Mouse (Mus musculus): ENCODE results near the gene Kcnh4. TPM values are rescaled to one million over a fixed set of nuclear protein-coding genes. Genes with fewer than 3 reads are reported as not detected.

Gene Kcnh4
- 0.82 and 1.5 TPM in 2 replicates for polyA plus RNA-seq (2012; rRNA removed)

DNA sequence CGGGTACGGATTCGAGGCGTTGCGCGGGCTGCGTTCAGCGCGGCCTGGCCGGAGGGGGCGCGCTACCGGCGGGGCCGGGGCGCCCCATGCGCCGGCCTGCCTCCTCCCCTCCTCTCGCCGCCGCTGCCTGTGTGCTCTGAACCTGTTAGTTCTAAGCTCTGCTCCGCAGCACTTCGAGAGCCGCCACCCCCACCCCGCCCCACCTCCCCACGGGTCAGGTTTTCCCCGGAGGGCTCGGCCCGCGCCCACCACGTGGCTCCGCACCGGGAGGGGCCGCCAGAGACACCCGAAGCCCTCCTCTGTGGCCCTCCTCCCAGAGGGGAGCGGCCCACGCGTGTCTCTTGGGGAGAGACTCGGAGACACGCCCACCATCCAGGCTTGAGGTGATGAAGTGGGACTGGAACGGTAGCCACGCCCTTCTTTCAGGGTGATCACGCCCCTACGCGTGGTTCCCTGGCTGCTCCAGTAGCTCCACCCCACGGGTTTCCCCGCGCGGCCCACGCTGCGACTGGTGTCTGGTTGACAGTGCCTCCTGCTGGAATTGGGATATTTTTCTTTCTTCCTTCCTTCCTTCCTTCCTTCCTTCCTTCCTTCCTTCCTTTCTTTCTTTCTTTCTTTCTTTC is at the start of gene Kcnh4:
TSS of gene Kcnh4 (minus strand) at position 332 of the 623 bp plus-strand sequence.
- no peak for TF ChIP-seq POLR2A (IDR thresholded peaks at IDR 0.05; ENCODE audit: low read depth, low read length)
- 0 out of 2 replicates have a peak, but pooled peaks have one; percentile 5 for TF ChIP-seq CTCF (IDR thresholded peaks at IDR 0.05; ENCODE audit: extremely low read depth, insufficient read depth, insufficient read length, insufficient replicate concordance)
- Histone ChIP-seq H3K4me1 (ENCODE audit: control insufficient read depth, insufficient read depth, insufficient read length) (peaks cover 17% of the 10 kb centered on the region), H3K36me3 (ENCODE audit: control insufficient read depth, insufficient read depth, low read length) (no peaks in the 10 kb centered on the region), H3K27me3 (ENCODE audit: control insufficient read depth, insufficient read depth, low read length) (no peaks in the 10 kb centered on the region; the same call in 1 of the 2 replicates), H3K4me3 (ENCODE audit: extremely low read depth, insufficient read depth, insufficient read length) (peak within 1 kb of the TSS; percentile 52), H3K27ac (ENCODE audit: insufficient read depth, low read length) (no peak within 1 kb of the TSS)
- DNase-seq (ENCODE audit: low read depth in 1 of 2, low spot score in 2 of 2): peak; percentile 73 to 76
- under 1% methylated on average over 50 of the region's 51 CpGs for WGBS

DNA sequence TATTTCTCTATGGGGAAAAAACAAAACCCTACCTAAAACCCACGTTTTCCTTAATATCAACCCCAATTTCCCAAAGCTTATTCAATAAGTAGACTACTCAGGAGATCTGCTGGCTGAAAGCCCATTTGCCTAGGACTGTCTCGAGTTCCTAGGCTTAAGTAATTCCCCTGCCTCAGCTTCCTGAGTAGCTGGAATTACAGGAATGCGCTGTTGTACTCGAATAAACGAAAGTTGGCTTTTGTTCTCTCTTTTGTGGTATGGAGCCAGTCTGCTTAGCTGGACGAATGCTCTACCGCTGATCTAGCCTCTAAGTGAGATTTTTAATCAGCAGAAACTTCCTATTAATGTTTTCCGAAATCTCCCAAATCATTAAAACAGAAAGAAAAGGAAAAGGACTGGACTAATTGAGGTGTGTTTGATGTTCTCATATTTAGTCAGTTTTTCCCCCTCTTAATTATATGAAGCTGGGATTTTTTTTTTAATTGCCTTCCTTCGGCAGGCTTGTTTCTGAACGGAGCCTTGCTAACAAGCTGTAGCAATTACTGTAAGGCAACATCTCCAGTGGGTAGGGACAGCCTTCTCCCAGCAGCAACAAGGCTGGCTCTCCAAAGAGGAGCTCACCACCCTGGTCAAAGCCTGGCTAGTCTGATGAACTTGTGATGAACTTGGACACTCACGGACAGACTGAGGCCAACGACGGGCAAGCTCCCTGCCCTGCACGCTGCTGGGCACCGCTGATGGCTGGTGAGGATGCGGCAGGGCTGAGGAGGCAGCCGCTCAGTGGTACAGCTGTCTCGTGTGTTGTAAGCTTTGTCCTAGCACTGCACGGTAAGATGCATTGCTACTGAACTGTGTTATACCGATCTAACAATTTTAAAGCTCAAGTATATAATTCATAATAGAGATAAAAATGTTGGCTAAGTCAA is 46.9 kb upstream of the Kcnh4 start:
- Histone ChIP-seq H3K27ac (ENCODE audit: insufficient read depth, low read length) (no peak overlapping the region), H3K4me1 (ENCODE audit: control insufficient read depth, insufficient read depth, insufficient read length) (no peaks in the 10 kb centered on the region), H3K36me3 (ENCODE audit: control insufficient read depth, insufficient read depth, low read length) (peaks cover 28% of the 10 kb centered on the region), H3K4me3 (ENCODE audit: extremely low read depth, insufficient read depth, insufficient read length) (no peak overlapping the region), H3K27me3 (ENCODE audit: control insufficient read depth, insufficient read depth, low read length) (no peaks in the 10 kb centered on the region)
- TF ChIP-seq POLR2A (IDR thresholded peaks at IDR 0.05; ENCODE audit: low read depth, low read length) (no peak), CTCF (IDR thresholded peaks at IDR 0.05; ENCODE audit: extremely low read depth, insufficient read depth, insufficient read length, insufficient replicate concordance) (no peak)
- 91% methylated on average over 20 of the region's 20 CpGs for WGBS
- no peak for DNase-seq (ENCODE audit: low read depth in 1 of 2, low spot score in 2 of 2)

DNA sequence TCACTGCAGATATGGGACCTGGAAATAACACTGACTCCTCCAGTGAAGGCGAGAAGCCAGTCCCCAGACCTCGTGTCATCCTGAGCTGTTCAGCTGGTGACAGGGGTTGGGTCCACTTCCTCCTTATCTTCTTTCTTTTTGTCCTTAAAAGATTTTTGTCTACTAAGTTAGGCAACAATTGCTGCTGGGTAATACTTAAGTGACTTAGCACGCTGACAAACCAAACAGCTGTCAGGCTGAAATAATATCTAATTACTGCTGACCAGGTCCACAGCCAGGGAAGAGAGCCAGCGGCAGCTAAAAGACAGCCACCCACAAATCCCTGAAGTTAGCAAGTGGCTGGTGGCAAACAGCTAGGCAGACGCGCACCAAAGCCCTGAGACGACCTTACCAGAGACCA is 45.8 kb upstream of the Kcnh4 start:
- Histone ChIP-seq H3K4me1 (ENCODE audit: control insufficient read depth, insufficient read depth, insufficient read length) (no peaks in the 10 kb centered on the region), H3K36me3 (ENCODE audit: control insufficient read depth, insufficient read depth, low read length) (peaks cover 37% of the 10 kb centered on the region), H3K27me3 (ENCODE audit: control insufficient read depth, insufficient read depth, low read length) (no peaks in the 10 kb centered on the region), H3K27ac (ENCODE audit: insufficient read depth, low read length) (no peak overlapping the region), H3K4me3 (ENCODE audit: extremely low read depth, insufficient read depth, insufficient read length) (no peak overlapping the region)
- 71% methylated on average over 7 of the region's 7 CpGs for WGBS
- no peak for DNase-seq (ENCODE audit: low read depth in 1 of 2, low spot score in 2 of 2)
- TF ChIP-seq CTCF (IDR thresholded peaks at IDR 0.05; ENCODE audit: extremely low read depth, insufficient read depth, insufficient read length, insufficient replicate concordance) (no peak), POLR2A (IDR thresholded peaks at IDR 0.05; ENCODE audit: low read depth, low read length) (no peak)

DNA sequence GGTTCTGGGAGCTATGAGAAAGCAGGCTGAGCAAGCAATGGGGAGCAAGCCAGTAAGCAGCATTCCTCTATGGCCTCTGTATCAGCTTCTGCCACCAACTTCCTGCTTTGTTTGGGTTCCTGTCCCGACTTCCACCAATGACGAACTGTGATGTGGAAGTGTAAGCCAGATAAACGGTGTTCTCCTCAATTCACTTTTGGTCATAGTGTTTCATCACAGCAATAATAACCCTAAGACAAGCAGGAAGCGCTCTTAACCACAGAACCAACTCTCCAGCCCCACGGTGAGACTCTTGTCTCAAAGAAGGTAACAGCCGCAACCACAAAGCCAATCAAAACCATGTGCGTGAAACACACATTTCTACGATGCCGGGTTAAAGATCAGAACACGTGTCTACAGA is 44.7 kb upstream of the Kcnh4 start:
- Histone ChIP-seq H3K4me1 (ENCODE audit: control insufficient read depth, insufficient read depth, insufficient read length) (no peaks in the 10 kb centered on the region), H3K36me3 (ENCODE audit: control insufficient read depth, insufficient read depth, low read length) (peaks cover 41% of the 10 kb centered on the region), H3K27ac (ENCODE audit: insufficient read depth, low read length) (no peak overlapping the region), H3K27me3 (ENCODE audit: control insufficient read depth, insufficient read depth, low read length) (no peaks in the 10 kb centered on the region), H3K4me3 (ENCODE audit: extremely low read depth, insufficient read depth, insufficient read length) (no peak overlapping the region)
- peak in 1 of 2 experiments; percentile 47 for DNase-seq (ENCODE audit: low read depth in 1 of 2, low spot score in 2 of 2)
- 34% methylated on average over 10 of the region's 10 CpGs for WGBS
- TF ChIP-seq POLR2A (IDR thresholded peaks at IDR 0.05; ENCODE audit: low read depth, low read length): no peak
- TF ChIP-seq CTCF (IDR thresholded peaks at IDR 0.05; ENCODE audit: extremely low read depth, insufficient read depth, insufficient read length, insufficient replicate concordance): no peak

DNA sequence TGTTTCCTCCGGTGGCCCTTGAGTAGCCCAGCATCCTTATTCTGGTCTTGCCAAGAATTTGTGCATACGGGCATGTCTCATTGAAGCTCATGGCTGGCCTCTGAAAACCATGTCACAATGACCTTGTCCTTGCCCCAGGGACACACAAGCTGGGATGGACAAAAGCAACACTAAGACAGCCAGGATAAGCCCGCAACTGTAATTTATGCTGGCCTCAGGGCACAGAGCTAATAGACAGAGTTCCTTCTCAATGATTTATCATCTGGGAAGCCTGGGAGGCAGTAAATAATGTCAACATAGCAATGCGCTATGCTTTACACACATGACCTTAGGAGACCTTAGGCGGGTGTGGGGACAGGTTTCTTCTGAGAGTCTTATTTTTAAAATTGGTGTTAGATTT is 39.7 kb upstream of the Kcnh4 start:
- WGBS: 89% methylated on average over 5 of the region's 5 CpGs
- Histone ChIP-seq H3K27me3 (ENCODE audit: control insufficient read depth, insufficient read depth, low read length) (no peaks in the 10 kb centered on the region), H3K4me1 (ENCODE audit: control insufficient read depth, insufficient read depth, insufficient read length) (no peaks in the 10 kb centered on the region)

DNA sequence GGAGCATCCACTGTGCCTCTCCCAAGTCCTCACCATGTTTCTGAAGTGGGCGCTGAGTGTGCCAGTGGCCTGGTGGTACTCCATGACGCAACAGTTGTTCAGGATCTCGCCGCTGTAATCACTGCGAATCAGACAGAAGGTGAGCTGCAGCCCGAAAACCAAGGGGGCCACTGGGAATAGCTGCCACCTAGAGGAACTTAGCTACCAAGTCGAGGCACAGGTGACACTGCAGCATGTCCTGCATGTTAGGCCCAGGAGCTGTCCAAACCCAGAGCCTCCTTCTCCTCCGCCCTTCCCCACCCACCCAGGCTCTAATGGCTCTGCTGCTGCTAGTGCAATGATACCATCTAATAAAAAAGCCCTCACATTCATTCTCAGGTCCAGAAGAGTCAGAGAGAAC is 36.8 kb upstream of the Kcnh4 start:
- no peaks in the 10 kb centered on the region for H3K27me3 ChIP-seq (ENCODE audit: control insufficient read depth, insufficient read depth, low read length)

More for the DNA sequence above, 39.7 kb upstream of the Kcnh4 start:
- H3K27ac ChIP-seq (ENCODE audit: insufficient read depth, low read length): no peak overlapping the region
- peaks cover 48% of the 10 kb centered on the region for H3K36me3 ChIP-seq (ENCODE audit: control insufficient read depth, insufficient read depth, low read length)
- TF ChIP-seq POLR2A (IDR thresholded peaks at IDR 0.05; ENCODE audit: low read depth, low read length) (no peak), CTCF (IDR thresholded peaks at IDR 0.05; ENCODE audit: extremely low read depth, insufficient read depth, insufficient read length, insufficient replicate concordance) (no peak)
- no peak for DNase-seq (ENCODE audit: low read depth in 1 of 2, low spot score in 2 of 2)
- no peak overlapping the region for H3K4me3 ChIP-seq (ENCODE audit: extremely low read depth, insufficient read depth, insufficient read length)

More for the DNA sequence above, 36.8 kb upstream of the Kcnh4 start:
- H3K4me1 ChIP-seq (ENCODE audit: control insufficient read depth, insufficient read depth, insufficient read length): no peaks in the 10 kb centered on the region
- TF ChIP-seq CTCF (IDR thresholded peaks at IDR 0.05; ENCODE audit: extremely low read depth, insufficient read depth, insufficient read length, insufficient replicate concordance) (no peak), POLR2A (IDR thresholded peaks at IDR 0.05; ENCODE audit: low read depth, low read length) (no peak)
- 88% methylated on average over 8 of the region's 8 CpGs for WGBS
- DNase-seq (ENCODE audit: low read depth in 1 of 2, low spot score in 2 of 2): no peak
- no peak overlapping the region for H3K27ac ChIP-seq (ENCODE audit: insufficient read depth, low read length)
- H3K4me3 ChIP-seq (ENCODE audit: extremely low read depth, insufficient read depth, insufficient read length): no peak overlapping the region
- H3K36me3 ChIP-seq (ENCODE audit: control insufficient read depth, insufficient read depth, low read length): peaks cover 33% of the 10 kb centered on the region

Measured in spleen, adult 2 months (tissue).